ENCODE assay signal across 9 mouse cellular contexts in the genomic region with DNA sequence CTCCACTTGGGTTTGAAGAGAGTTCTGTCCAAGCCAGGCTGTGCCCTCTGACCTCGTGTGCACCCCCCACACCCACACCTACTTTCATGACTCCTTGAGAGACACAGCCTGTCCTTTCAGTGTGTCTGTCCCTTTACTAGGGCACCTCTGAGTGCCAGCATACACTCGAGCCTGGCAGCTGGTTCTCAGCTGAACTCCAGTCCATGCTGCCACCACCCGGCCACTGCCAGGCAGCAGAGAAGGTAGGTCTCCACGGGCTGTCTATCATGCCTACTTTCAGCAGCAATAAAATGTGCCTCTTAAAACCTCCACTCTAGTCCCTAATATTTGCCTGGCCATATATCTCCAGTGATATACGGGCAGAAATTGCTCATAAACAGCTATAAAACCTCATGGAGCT. TPM values are rescaled to one million over a fixed set of nuclear protein-coding genes. Genes with fewer than 3 reads are reported as not detected.
DNase-seq lines count a peak whose midpoint lies in the region; ATAC-seq and TF ChIP-seq lines count a peak whose summit lies in the region.
"Had no signal": no experiment of that assay in that cellular context is flagged by ENCODE, and none has a peak within 500 bp of the region (broad histone marks: within the 10 kb centered on the region; RNA-seq: fewer than 3 reads in every experiment).

No protein-coding gene starts in this region.

- in situ Hi-C loops in CH12.LX (cut with MboI; ENCODE audit: low pct_ligation_motif_present, low pct_unique_long_range_greater_than_20kb, low sequenced_read_pairs): no loop called here

- no peak overlapping the region for H3K9ac ChIP-seq in CH12.LX (ENCODE audit: insufficient read depth, low read depth)
- no peak overlapping the region for H3K9ac ChIP-seq in forebrain, embryonic 16.5 days (replicated peaks; ENCODE audit: low read depth, low read length)

- no peaks in the 10 kb centered on the region for H3K79me2 ChIP-seq in CH12.LX (replicated peaks; ENCODE audit: control insufficient read depth, extremely low read depth, insufficient read depth, poor library complexity, severe bottlenecking)

- peak; percentile 44 for TF ChIP-seq RAD21 in CH12.LX (IDR thresholded peaks at IDR 0.05; ENCODE audit: low read depth, low read length)

- no peaks in the 10 kb centered on the region for H3K9me3 ChIP-seq in CH12.LX (replicated peaks; ENCODE audit: low read length)
- H3K9me3 ChIP-seq in forebrain, embryonic 16.5 days (ENCODE audit: control insufficient read depth, low read length): no peaks in the 10 kb centered on the region

- TF ChIP-seq EP300 in CH12.LX (IDR thresholded peaks at IDR 0.05; ENCODE audit: low read length): no peak

- H3K4me1 ChIP-seq in CH12.LX (ENCODE audit: control insufficient read depth in 1 of 2, insufficient read depth in 2 of 2): peaks cover 16 to 59% of the 10 kb centered on the region in 2 experiments
- H3K4me1 ChIP-seq in forebrain, embryonic 16.5 days (replicated peaks; ENCODE audit: control insufficient read depth, insufficient read depth, low read length): peaks cover 4% of the 10 kb centered on the region; the same call in 1 of the 2 replicates

- H3K36me3 ChIP-seq in CH12.LX (replicated peaks in 1 of 2; ENCODE audit: control insufficient read depth in 1 of 2, insufficient read depth in 1 of 2, low read length in 1 of 2): no peaks in the 10 kb centered on the region
- no peaks in the 10 kb centered on the region for H3K36me3 ChIP-seq in forebrain, embryonic 16.5 days (ENCODE audit: control insufficient read depth, insufficient read depth)

- dilution Hi-C loops in CH12.LX (cut with MboI; ENCODE audit: extremely low pct_ligation_motif_present, extremely low pct_unique_long_range_greater_than_20kb, low sequenced_read_pairs): no loop called here

- H3K4me2 ChIP-seq in CH12.LX (ENCODE audit: insufficient read depth, low read depth, poor library complexity, severe bottlenecking): no peak overlapping the region
- no peak overlapping the region for H3K4me2 ChIP-seq in forebrain, embryonic 16.5 days (ENCODE audit: low read length)

- peaks cover 11% of the 10 kb centered on the region for H3K27me3 ChIP-seq in CH12.LX (replicated peaks)
- H3K27me3 ChIP-seq in forebrain, embryonic 16.5 days (replicated peaks; ENCODE audit: control insufficient read depth, insufficient read depth, low read length): peaks cover 21% of the 10 kb centered on the region

- ATAC-seq in megakaryocyte, adult 5-6 weeks (ENCODE audit: poor library complexity, severe bottlenecking): no peak
- no peak for ATAC-seq in forebrain, embryonic 16.5 days

- no peak for TF ChIP-seq POLR2A in CH12.LX (IDR thresholded peaks at IDR 0.05; ENCODE audit: low read depth, low read length)

- peak; percentile 35 to 48 for DNase-seq in layer of hippocampus, postnatal 10 days (ENCODE audit: low spot score in 2 of 2)
- no peak for DNase-seq in layer of hippocampus, adult 9-11 months
- DNase-seq in CH12.LX (ENCODE audit: extremely low read depth): no peak
- peak; percentile 72 for DNase-seq in adrenal gland, postnatal 10 days
- peak; percentile 66 to 79 for DNase-seq in kidney, adult 8-10 months
- no peak for DNase-seq in spleen, postnatal 36 days (ENCODE audit: low spot score in 2 of 2)

- 43% methylated on average over 5 of the region's 5 CpGs for WGBS in forebrain, embryonic 16.5 days

- H3K4me3 ChIP-seq in CH12.LX (replicated peaks in 1 of 3; ENCODE audit: low read depth in 2 of 3, low read length in 2 of 3, poor library complexity in 1 of 3): no peak overlapping the region
- no peak overlapping the region for H3K4me3 ChIP-seq in forebrain, embryonic 16.5 days (replicated peaks; ENCODE audit: low read length)
- H3K4me3 ChIP-seq: erythroblast, embryonic 14.5 days had no signal

- peak in 1 of 2 experiments; percentile 54; a peak in 2 of 4 replicates for TF ChIP-seq CTCF in CH12.LX (conservative IDR thresholded peaks at IDR 0.05 in 1 of 2, IDR thresholded peaks at IDR 0.05 in 1 of 2; ENCODE audit: low read depth in 2 of 2, low read length in 2 of 2)

- H3K27ac ChIP-seq in CH12.LX (ENCODE audit: insufficient read depth, low read depth): no peak overlapping the region
- no peak overlapping the region for H3K27ac ChIP-seq in forebrain, embryonic 16.5 days (ENCODE audit: low read length)

TF ChIP-seq in CH12.LX, 34 proteins besides CTCF, POLR2A, EP300 and RAD21:
- TF ChIP-seq GABPA (IDR thresholded peaks at IDR 0.05; ENCODE audit: insufficient replicate concordance, low read depth, low read length): no peak
- TF ChIP-seq SMC3 (IDR thresholded peaks at IDR 0.05; ENCODE audit: low read depth, low read length): peak; percentile 59
- TF ChIP-seq CHD2 (IDR thresholded peaks at IDR 0.05; ENCODE audit: low read length): no peak
- TF ChIP-seq E2F4 (IDR thresholded peaks at IDR 0.05; ENCODE audit: insufficient replicate concordance, low read depth, low read length): no peak
- TF ChIP-seq JUN (IDR thresholded peaks at IDR 0.05; ENCODE audit: insufficient read depth, low read depth, low read length): no peak

RNA-seq across cellular contexts. Expression of a gene that starts 45.5 kb away (rescaled TPM):
- 10 to 100 TPM; 15.1 to 17.4 TPM for total RNA-seq in layer of hippocampus, postnatal 10 days (2021)
- total RNA-seq in CH12.LX (2012; rRNA removed): 7.3 and 7.8 TPM in 2 replicates
- 9.5 and 9.8 TPM in 2 replicates for total RNA-seq in CH12.LX (2014; rRNA removed)
- polyA plus RNA-seq in CH12.LX (2012; ENCODE audit: insufficient read length, low read depth): 6.1 and 7.3 TPM in 2 replicates
- total RNA-seq in adrenal gland, postnatal 10 days (2021): 10 to 100 TPM; 14.0 to 19.9 TPM
- total RNA-seq in megakaryocyte, adult 5-6 weeks (2015): 2.8 and 3.9 TPM in 2 replicates
- 3.3 and 3.8 TPM in 2 replicates for total RNA-seq in megakaryocyte, adult 5-6 weeks (2017)
- 28.0 and 29.2 TPM in 2 replicates for polyA plus RNA-seq in forebrain, embryonic 16.5 days (2015; fragmentation: Nextera tagmentation; extraction: Ambion mirVana)

Comparison
In these comparisons a context has a peak if more than half of its experiments do, and no peak if none do; other contexts are left out.
1. DNase-seq: peak in layer of hippocampus, postnatal 10 days (2 of 2), adrenal gland, postnatal 10 days (single experiment) and kidney, adult 8-10 months (2 of 2); none in layer of hippocampus, adult 9-11 months (single experiment), CH12.LX (single experiment) and spleen, postnatal 36 days (0 of 2).